Mouse (Mus musculus) cerebellum, adult 9-10 months (tissue): Measurements from ENCODE around the gene Cd151.

Experiments
- DNase-seq: peaks from one replicate; pipeline ENCODE4 v3.0.0; 2022

Gene Cd151

GRCm38 (mm10) chr7:141502556-141502905, 35.3 kb downstream of the Cd151 start:
- DNase-seq: peak; percentile 90

- DNase-seq: no peak
Measured at GRCm38 (mm10) chr7:141506278-141506677, 39.1 kb downstream of the Cd151 start.

- no peak for DNase-seq
Measured at GRCm38 (mm10) chr7:141508160-141508559, 41.0 kb downstream of the Cd151 start.

- peak; percentile 81 for DNase-seq
Measured at GRCm38 (mm10) chr7:141510196-141510595, 43.0 kb downstream of the Cd151 start.

- DNase-seq: peak; percentile 78
Measured at GRCm38 (mm10) chr7:141510681-141511191, 43.5 kb downstream of the Cd151 start.

- no peak for DNase-seq
Measured at GRCm38 (mm10) chr7:141517638-141518037, 50.4 kb downstream of the Cd151 start.

GRCm38 (mm10) chr7:141518296-141518695, 51.1 kb downstream of the Cd151 start:
- no peak for DNase-seq

- DNase-seq: no peak
Measured at GRCm38 (mm10) chr7:141518926-141519325, 51.7 kb downstream of the Cd151 start.

GRCm38 (mm10) chr7:141519795-141520194, 52.6 kb downstream of the Cd151 start:
- no peak for DNase-seq
